Mouse (Mus musculus) kidney, postnatal 4 days (tissue): Measurements from ENCODE around the gene Hyal2.
A peak's percentile ranks its signal among the peaks of the same experiment; 100 is the strongest.

Experiments
- DNase-seq, 2 experiments: peaks; one replicate each; pipeline ENCODE4 v3.0.0; 2021; ENCODE audit warnings: mixed read lengths in 2 of 2

Gene Hyal2

GRCm38 (mm10) chr9:107590773-107591060 is 23.0 kb downstream of the Hyal2 start:
- no peak for DNase-seq

- DNase-seq, result no peak
Measured at GRCm38 (mm10) chr9:107593101-107593976, 25.6 kb downstream of the Hyal2 start.

GRCm38 (mm10) chr9:107594281-107595062 is 26.7 kb downstream of the Hyal2 start:
- no peak for DNase-seq

- DNase-seq, result no peak
Measured at GRCm38 (mm10) chr9:107596619-107597569, 29.1 kb downstream of the Hyal2 start.

- no peak for DNase-seq
Measured at GRCm38 (mm10) chr9:107598385-107598784, 30.6 kb downstream of the Hyal2 start.

- DNase-seq, result no peak
Measured at GRCm38 (mm10) chr9:107599433-107599832, 31.7 kb downstream of the Hyal2 start.

GRCm38 (mm10) chr9:107599842-107600241 is 32.1 kb downstream of the Hyal2 start:
- DNase-seq, result peak; percentile 62 to 69

- DNase-seq, result peak; percentile 47 to 53
Measured at GRCm38 (mm10) chr9:107600745-107601144, 33.0 kb downstream of the Hyal2 start.

- DNase-seq, result no peak
Measured at GRCm38 (mm10) chr9:107601275-107601674, 33.5 kb downstream of the Hyal2 start.

GRCm38 (mm10) chr9:107602068-107602648 is 34.4 kb downstream of the Hyal2 start:
- DNase-seq, result peak; percentile 96 to 99

GRCm38 (mm10) chr9:107603251-107603650 is 35.5 kb downstream of the Hyal2 start:
- no peak for DNase-seq

- DNase-seq, result peak; percentile 66 to 81
Measured at GRCm38 (mm10) chr9:107605041-107605661, 37.4 kb downstream of the Hyal2 start.

GRCm38 (mm10) chr9:107606591-107606990 is 38.8 kb downstream of the Hyal2 start:
- DNase-seq, result peak; percentile 67 to 79

GRCm38 (mm10) chr9:107607036-107607435 is 39.3 kb downstream of the Hyal2 start:
- DNase-seq, result peak in 1 of 2 experiments; percentile 57

GRCm38 (mm10) chr9:107607653-107608245 is 40.0 kb downstream of the Hyal2 start:
- DNase-seq, result no peak

GRCm38 (mm10) chr9:107608741-107609432 is 41.1 kb downstream of the Hyal2 start, which contains the start of gene Sema3b:
Gene Sema3b (minus strand): TSS chr9:107609229.
- peak; percentile 52 to 70 for DNase-seq

- no peak for DNase-seq
Measured at GRCm38 (mm10) chr9:107609433-107609830, 41.7 kb downstream of the Hyal2 start.

- DNase-seq, result peak in 1 of 2 experiments; percentile 31
Measured at GRCm38 (mm10) chr9:107611456-107612190, 43.9 kb downstream of the Hyal2 start.

- DNase-seq, result peak; percentile 99
Measured at GRCm38 (mm10) chr9:107612191-107612944, 44.6 kb downstream of the Hyal2 start.
